Mouse (Mus musculus) megakaryocyte, embryonic 14.5 days (primary cell): ENCODE data around the gene Anapc4. TPM values are rescaled to one million over a fixed set of nuclear protein-coding genes. Genes with fewer than 3 reads are reported as not detected.
A peak's percentile ranks its signal among the peaks of the same experiment; 100 is the strongest.

ENCODE experiments used
- H3K27me3 ChIP-seq: replicated peaks from 2 replicates; pipeline ENCODE3; 2012; ENCODE audit warnings: inconsistent platforms
- H3K36me3 ChIP-seq: replicated peaks from 2 replicates; pipeline ENCODE3; 2012; ENCODE audit warnings: low read length, inconsistent platforms, mixed read lengths
- H3K4me1 ChIP-seq: 2 replicates; pipeline ENCODE4 v1.6.1; 2012; ENCODE audit warnings: inconsistent platforms
- H3K4me3 ChIP-seq: replicated peaks from 2 replicates; pipeline ENCODE3; 2012; ENCODE audit warnings: moderate library complexity, mild to moderate bottlenecking, inconsistent platforms
- H3K9me3 ChIP-seq: 2 replicates; pipeline ENCODE4 v1.6.1; 2012; ENCODE audit warnings: inconsistent platforms
- FLI1 ChIP-seq: IDR thresholded peaks from 2 replicates; pipeline ENCODE4 v1.6.1; 2012; ENCODE audit warnings: low read length, inconsistent platforms, mixed read lengths
- GATA1 ChIP-seq: IDR thresholded peaks from 3 replicates; pipeline ENCODE4 v1.6.1; 2012; ENCODE audit warnings: mixed read lengths, low read length, inconsistent platforms, borderline replicate concordance
- polyA plus RNA-seq: library from polyadenylated mRNA; stranded (reverse); fragments of >175 nt; gene quantifications from 2 replicates; pipeline ENCODE4 v1.2.3, GENCODE M21; 2012; ENCODE audit warnings: low replicate concordance; ENCODE audit not compliant: insufficient read depth

Anapc4 gene
- polyA plus RNA-seq, 1 experiment = 4.8 TPM

DNA sequence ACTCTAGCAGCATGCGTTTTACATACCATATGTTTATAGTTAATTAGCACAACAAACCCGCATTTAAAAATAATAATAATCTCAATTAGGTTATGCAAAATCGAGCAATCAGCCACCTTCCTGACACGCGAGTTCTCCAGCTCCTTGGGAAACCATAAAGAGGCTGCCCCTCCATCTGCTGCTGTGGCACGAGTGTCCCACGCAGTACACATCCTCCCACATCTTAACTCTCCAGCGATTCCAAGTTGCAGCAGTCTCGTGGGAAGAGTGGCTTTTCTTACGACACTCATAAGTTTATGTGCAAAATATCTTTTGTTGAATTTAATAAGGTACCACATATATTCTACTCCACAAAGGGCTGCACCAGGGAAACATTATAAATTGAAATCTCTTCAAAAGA lies 21.4 kb upstream of the Anapc4 start:
- Histone ChIP-seq H3K36me3 (peaks cover 88% of the 10 kb centered on the region), H3K4me1 (no peaks in the 10 kb centered on the region), H3K9me3 (no peaks in the 10 kb centered on the region), H3K4me3 (no peak overlapping the region), H3K27me3 (no peaks in the 10 kb centered on the region)
- TF ChIP-seq GATA1 (no peak), FLI1 (no peak)

DNA sequence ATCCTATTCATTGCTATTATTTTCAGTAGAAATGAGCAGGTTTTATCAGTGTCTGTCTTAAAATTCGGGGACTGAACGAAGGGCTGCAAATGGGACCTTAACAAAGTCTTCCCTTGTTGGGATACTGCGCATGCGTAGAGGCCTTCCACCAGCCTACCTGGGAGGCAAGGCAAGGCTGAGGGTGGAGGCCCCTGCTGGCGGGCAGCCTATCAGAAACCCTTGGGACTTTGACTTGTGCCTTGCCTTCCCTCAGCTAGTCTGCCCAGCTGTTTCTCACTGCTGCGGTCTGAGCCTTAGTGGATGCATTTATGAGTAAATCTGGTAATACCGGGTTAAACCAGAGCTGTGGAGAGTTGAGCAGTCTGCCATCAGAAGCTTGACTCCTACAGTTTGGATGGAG lies 20.5 kb upstream of the Anapc4 start:
- no peaks in the 10 kb centered on the region for H3K4me1 ChIP-seq
- H3K9me3 ChIP-seq = no peaks in the 10 kb centered on the region
- no peak overlapping the region for H3K4me3 ChIP-seq
- peaks cover 83% of the 10 kb centered on the region for H3K36me3 ChIP-seq
- H3K27me3 ChIP-seq = no peaks in the 10 kb centered on the region
- no peak for TF ChIP-seq GATA1
- no peak for TF ChIP-seq FLI1

DNA sequence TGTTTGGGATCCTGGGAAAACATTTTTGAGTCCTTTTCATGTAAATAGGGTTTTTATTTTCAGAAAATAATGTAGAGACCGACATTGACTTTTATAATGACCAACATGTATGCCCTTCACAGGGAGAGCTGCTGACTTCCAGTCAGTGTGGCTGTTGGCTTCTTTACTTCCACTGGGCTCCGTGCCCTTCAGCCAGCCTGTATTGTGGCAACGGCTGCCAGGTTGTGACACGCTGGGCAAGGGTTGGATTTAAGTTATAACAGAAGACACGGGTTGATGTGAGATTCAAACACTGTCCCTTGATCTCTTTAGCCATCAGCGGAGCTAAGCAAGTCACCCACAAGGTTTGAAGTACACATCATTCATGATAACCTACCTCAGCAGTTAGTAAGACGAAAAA lies 15.1 kb upstream of the Anapc4 start:
- Histone ChIP-seq H3K4me1 (no peaks in the 10 kb centered on the region), H3K9me3 (no peaks in the 10 kb centered on the region), H3K27me3 (no peaks in the 10 kb centered on the region), H3K36me3 (peaks cover 81% of the 10 kb centered on the region), H3K4me3 (no peak overlapping the region)
- no peak for TF ChIP-seq GATA1
- TF ChIP-seq FLI1 = no peak

DNA sequence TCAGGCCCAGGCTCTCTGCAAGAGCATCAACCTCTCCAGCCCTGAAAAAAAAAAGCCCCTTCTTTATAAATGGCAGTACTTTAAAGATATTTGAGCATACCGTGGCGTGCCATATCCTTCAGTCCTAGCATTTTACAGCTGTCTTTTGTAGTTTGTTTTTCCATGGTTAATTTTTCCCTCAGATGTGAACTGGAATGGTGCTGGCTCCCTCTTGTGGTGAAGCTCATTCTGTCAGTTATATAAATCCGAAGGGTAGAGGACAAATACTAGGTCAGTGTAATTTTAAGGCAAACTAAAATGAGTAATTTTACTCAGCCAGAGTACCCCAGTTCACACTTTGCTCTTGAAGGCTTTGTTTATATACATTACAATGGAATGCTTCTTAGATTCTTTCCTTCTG lies 12.1 kb upstream of the Anapc4 start:
- TF ChIP-seq FLI1 (no peak), GATA1 (no peak)
- H3K27me3 ChIP-seq = no peaks in the 10 kb centered on the region
- peaks cover 75% of the 10 kb centered on the region for H3K36me3 ChIP-seq
- no peaks in the 10 kb centered on the region for H3K9me3 ChIP-seq
- no peaks in the 10 kb centered on the region for H3K4me1 ChIP-seq
- no peak overlapping the region for H3K4me3 ChIP-seq

DNA sequence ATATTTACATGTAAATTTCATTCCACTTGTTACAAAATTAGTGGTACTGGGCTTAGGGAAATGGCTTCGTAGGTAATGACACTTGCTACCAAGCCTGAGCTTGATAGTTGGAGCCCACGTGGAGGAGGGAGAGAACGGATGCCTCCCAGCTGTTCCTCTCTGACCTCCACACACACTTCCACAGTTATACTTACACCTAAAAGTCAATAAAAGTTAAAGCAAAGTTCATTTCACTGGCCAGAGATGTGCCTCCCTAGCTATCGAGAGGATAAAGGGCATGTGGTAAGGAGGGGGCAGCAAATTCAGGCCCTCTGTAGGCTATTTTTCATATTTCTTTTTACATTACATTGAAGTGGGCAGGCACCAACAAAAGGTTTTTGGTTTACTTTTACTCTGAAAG lies 5.9 kb upstream of the Anapc4 start:
- TF ChIP-seq GATA1 (no peak), FLI1 (no peak)
- peaks cover 4% of the 10 kb centered on the region for H3K4me1 ChIP-seq
- H3K36me3 ChIP-seq = peaks cover 45% of the 10 kb centered on the region
- no peak overlapping the region for H3K4me3 ChIP-seq
- H3K9me3 ChIP-seq = 0 out of 2 replicates have a peak, but pooled peaks cover 4% of the 10 kb centered on the region
- no peaks in the 10 kb centered on the region for H3K27me3 ChIP-seq

DNA sequence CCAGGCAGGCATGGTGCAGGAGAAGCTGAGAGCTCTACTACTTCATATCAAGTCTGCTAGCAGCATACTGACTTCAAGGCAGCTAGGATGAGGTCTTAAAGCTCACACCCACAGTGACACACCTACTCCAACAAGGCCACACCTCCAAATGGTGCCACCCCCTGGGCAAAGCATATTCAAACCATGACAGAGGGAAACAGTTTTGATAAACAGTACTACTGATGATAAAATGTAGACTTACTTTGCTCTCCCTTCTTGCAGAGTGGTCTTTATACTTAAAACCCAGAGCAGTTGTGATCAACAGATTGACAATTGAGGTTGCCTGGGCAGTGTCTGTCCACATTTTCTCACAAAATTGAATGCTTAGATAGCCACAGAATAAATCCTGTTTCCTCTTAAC lies 807 bp upstream of the Anapc4 start:
- Histone ChIP-seq H3K36me3 (peaks cover 28% of the 10 kb centered on the region), H3K4me3 (peak overlapping the region; percentile 95), H3K27me3 (no peaks in the 10 kb centered on the region), H3K4me1 (peaks cover 33% of the 10 kb centered on the region), H3K9me3 (0 out of 2 replicates have a peak, but pooled peaks cover 4% of the 10 kb centered on the region)
- TF ChIP-seq GATA1 = no peak
- no peak for TF ChIP-seq FLI1

DNA sequence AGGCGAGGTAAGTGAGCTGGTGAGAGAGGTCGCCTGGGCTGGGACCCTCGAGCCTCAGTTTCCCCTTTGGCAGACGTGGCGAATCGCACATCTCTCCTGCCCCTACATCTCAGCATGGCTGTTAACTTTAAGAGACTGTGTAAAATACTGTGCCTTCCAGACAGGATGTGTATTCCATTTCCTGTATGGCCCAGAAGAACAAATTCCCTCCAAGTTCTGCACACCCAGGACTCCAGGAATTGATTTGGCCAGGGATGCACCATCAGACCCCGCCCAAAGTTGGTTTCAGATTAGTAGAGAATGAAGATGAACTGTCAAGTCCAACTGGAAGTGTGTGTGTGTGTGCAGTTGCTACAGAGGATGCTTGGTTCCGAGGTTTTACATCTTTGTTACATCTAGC lies 574 bp downstream of the Anapc4 start:
- H3K4me1 ChIP-seq = peaks cover 33% of the 10 kb centered on the region
- no peak for TF ChIP-seq GATA1
- TF ChIP-seq FLI1 = no peak
- H3K4me3 ChIP-seq = peak overlapping the region; percentile 95
- H3K27me3 ChIP-seq = no peaks in the 10 kb centered on the region
- peaks cover 34% of the 10 kb centered on the region for H3K36me3 ChIP-seq
- H3K9me3 ChIP-seq = 0 out of 2 replicates have a peak, but pooled peaks cover 4% of the 10 kb centered on the region

DNA sequence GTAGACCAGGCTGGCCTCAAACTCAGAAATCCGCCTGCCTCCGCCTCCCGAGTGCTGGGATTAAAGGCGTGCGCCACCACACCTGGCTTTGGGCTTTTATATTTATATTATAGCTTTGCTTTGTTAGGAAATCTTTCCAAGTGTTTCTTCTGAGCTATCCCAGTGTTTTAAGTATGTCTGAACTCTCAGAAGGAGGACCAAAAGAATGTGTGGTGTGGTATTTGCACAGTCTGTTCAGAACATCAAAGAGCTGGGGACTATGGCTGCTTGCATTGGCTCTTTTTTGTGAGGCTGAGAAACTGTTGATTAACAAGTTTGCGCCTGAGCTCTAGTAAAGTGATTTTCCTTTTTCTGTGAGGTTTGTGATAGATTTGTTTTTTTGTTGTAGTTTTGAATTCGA lies 10.5 kb downstream of the Anapc4 start:
- peaks cover 93% of the 10 kb centered on the region for H3K36me3 ChIP-seq
- no peak overlapping the region for H3K4me3 ChIP-seq
- H3K9me3 ChIP-seq = no peaks in the 10 kb centered on the region
- no peaks in the 10 kb centered on the region for H3K27me3 ChIP-seq
- TF ChIP-seq FLI1 (no peak), GATA1 (no peak)
- H3K4me1 ChIP-seq = no peaks in the 10 kb centered on the region

DNA sequence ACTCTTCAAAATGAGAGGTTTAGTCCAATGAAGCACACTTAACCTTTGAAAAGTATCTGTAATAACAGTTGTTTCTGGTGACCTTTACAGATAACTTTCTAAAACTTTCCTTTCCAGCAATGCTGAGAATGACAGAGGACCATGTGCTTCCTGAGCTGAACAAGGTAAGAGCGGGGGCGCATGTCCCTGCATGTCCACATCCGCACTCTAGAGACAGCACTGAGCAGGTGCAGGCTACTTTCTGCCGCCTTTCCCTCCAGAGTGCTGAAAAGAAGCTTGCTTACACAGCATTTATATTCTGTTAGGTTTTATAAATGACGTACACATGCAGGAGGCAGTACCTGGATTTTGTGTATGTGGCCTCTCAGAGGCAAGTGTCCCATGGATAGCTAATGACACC lies 21.9 kb downstream of the Anapc4 start:
- Histone ChIP-seq H3K4me1 (no peaks in the 10 kb centered on the region), H3K27me3 (no peaks in the 10 kb centered on the region), H3K4me3 (no peak overlapping the region), H3K9me3 (no peaks in the 10 kb centered on the region), H3K36me3 (peaks cover 93% of the 10 kb centered on the region)
- TF ChIP-seq FLI1 (no peak), GATA1 (no peak)

DNA sequence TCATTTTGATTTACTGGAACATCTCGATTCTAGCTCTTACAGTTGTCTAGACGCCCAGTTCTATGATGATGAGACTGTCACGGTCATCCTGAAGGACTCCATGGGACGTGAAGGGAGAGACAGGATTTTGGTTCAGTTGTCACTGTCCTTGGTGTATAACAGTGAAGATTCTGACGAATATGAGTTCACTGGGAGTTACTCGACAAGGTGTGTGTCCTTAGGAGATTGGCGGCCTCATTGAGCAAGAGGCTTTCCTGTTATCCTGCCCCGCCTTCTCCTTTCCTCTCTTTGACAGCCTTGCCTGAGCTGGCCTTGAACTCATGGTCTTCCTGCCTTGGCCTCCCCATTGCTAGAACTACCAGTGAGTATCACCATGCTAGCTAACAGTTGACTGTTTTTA lies 30.6 kb downstream of the Anapc4 start:
- H3K4me3 ChIP-seq = no peak overlapping the region
- H3K36me3 ChIP-seq = peaks cover 98% of the 10 kb centered on the region
- H3K9me3 ChIP-seq = no peaks in the 10 kb centered on the region
- H3K27me3 ChIP-seq = no peaks in the 10 kb centered on the region
- H3K4me1 ChIP-seq = peaks cover 5% of the 10 kb centered on the region
- no peak for TF ChIP-seq GATA1
- TF ChIP-seq FLI1 = no peak

DNA sequence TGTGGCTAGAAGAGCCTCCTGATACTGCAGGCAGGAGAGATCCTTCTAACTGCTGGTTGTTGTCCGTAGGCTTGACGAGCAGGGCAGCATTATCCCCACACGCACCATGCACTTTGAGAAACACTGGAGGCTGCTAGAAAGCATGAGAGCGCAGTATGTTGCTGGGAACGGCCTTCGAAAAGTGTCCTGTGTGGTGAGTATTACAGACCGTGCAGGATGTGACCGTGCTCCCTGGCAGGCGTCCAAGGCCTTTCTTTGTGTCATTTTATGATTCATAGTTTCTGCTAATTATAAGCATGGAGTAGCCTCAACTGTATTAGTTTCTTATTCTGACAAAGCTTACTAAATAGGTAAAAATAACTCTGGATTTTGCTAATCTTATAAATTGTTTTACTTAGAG lies 32.0 kb downstream of the Anapc4 start:
- H3K36me3 ChIP-seq = peaks cover 90% of the 10 kb centered on the region
- TF ChIP-seq GATA1 (no peak), FLI1 (no peak)

More for the DNA sequence above, 32.0 kb downstream of the Anapc4 start:
- H3K27me3 ChIP-seq = peaks cover 2% of the 10 kb centered on the region
- H3K4me3 ChIP-seq = peak overlapping the region; percentile 15
- no peaks in the 10 kb centered on the region for H3K9me3 ChIP-seq
- peaks cover 5% of the 10 kb centered on the region for H3K4me1 ChIP-seq
